Mouse (Mus musculus): Measurements from ENCODE around the gene Dab1. TPM values are rescaled to one million over a fixed set of nuclear protein-coding genes. Genes with fewer than 3 reads are reported as not detected.

Gene Dab1
- polyA plus RNA-seq, 1 experiment from 2014 or later = 106 TPM

DNA sequence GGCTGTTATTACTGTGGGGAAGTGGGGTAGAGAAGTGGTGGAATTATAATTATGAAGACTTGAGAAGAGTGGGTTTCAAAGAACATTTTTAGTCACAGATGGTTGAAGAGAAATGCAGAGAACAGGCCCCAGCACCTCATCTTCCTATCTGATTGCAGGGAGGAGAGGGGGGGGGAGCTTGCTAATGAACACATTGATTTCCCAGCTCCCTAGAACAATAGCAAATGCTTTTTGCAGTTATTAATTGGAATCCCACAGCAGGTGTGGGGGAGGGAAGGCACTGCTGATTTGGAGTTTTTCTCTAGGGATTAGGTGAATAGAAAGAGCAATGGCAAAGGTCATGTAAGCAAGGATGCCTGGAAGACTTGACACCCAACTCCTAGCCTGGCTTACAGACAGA, 310.5 kb downstream of the Dab1 start:
- H3K4me3 ChIP-seq (ENCODE audit: low read depth, low read length) = no peak overlapping the region
- no peaks in the 10 kb centered on the region for H3K9me3 ChIP-seq (replicated peaks; ENCODE audit: control insufficient read depth, low read length)
- no peaks in the 10 kb centered on the region for H3K27me3 ChIP-seq (replicated peaks; ENCODE audit: control insufficient read depth, insufficient read depth, low read length)
- H3K9ac ChIP-seq (ENCODE audit: low read length) = no peak overlapping the region
- H3K27ac ChIP-seq (ENCODE audit: low read depth, low read length) = 0 out of 2 replicates have a peak overlapping the region, but pooled peaks have one; percentile 6
- no peaks in the 10 kb centered on the region for H3K36me3 ChIP-seq (ENCODE audit: control insufficient read depth, insufficient read depth, low read length)
- ATAC-seq = peak; percentile 15; the same call in 1 of the 2 replicates
- H3K4me1 ChIP-seq (ENCODE audit: control insufficient read depth, insufficient read depth, low read length) = peaks cover 4% of the 10 kb centered on the region
- DNase-seq (ENCODE audit: low spot score) = peak; percentile 32
- H3K4me2 ChIP-seq (ENCODE audit: low read length) = no peak overlapping the region

- no peak overlapping the region for H3K27ac ChIP-seq (ENCODE audit: low read depth, low read length)
- H3K4me1 ChIP-seq (ENCODE audit: control insufficient read depth, insufficient read depth, low read length) = peaks cover 1% of the 10 kb centered on the region
- H3K27me3 ChIP-seq (replicated peaks; ENCODE audit: control insufficient read depth, insufficient read depth, low read length) = no peaks in the 10 kb centered on the region
- no peaks in the 10 kb centered on the region for H3K9me3 ChIP-seq (replicated peaks; ENCODE audit: control insufficient read depth, low read length)
- no peak overlapping the region for H3K9ac ChIP-seq (ENCODE audit: low read length)
- WGBS = 30% methylated on average over 3 of the region's 3 CpGs
- no peak overlapping the region for H3K4me2 ChIP-seq (ENCODE audit: low read length)
- H3K36me3 ChIP-seq (ENCODE audit: control insufficient read depth, insufficient read depth, low read length) = no peaks in the 10 kb centered on the region
- H3K4me3 ChIP-seq (ENCODE audit: low read depth, low read length) = no peak overlapping the region
- no peak for ATAC-seq
- DNase-seq (ENCODE audit: low spot score) = no peak
Measured at GRCm38 (mm10) chr4:103934364-103934763, 315.2 kb downstream of the Dab1 start.

GRCm38 (mm10) chr4:103948255-103948654, 329.1 kb downstream of the Dab1 start:
- Histone ChIP-seq H3K27me3 (replicated peaks; ENCODE audit: control insufficient read depth, insufficient read depth, low read length) (no peaks in the 10 kb centered on the region), H3K4me1 (ENCODE audit: control insufficient read depth, insufficient read depth, low read length) (peaks cover 4% of the 10 kb centered on the region; the same call in 1 of the 2 replicates), H3K9me3 (replicated peaks; ENCODE audit: control insufficient read depth, low read length) (no peaks in the 10 kb centered on the region), H3K4me2 (ENCODE audit: low read length) (no peak overlapping the region), H3K36me3 (ENCODE audit: control insufficient read depth, insufficient read depth, low read length) (no peaks in the 10 kb centered on the region), H3K4me3 (ENCODE audit: low read depth, low read length) (no peak overlapping the region), H3K27ac (ENCODE audit: low read depth, low read length) (no peak overlapping the region), H3K9ac (ENCODE audit: low read length) (no peak overlapping the region)
- DNase-seq (ENCODE audit: low spot score) (no peak), ATAC-seq (no peak)
- WGBS = 79% methylated on average over 3 of the region's 3 CpGs

GRCm38 (mm10) chr4:103953652-103954220, 334.6 kb downstream of the Dab1 start:
- DNase-seq (ENCODE audit: low spot score) (peak; percentile 71), ATAC-seq (peak; percentile 54; the same call in 1 of the 2 replicates)
- Histone ChIP-seq H3K36me3 (ENCODE audit: control insufficient read depth, insufficient read depth, low read length) (no peaks in the 10 kb centered on the region), H3K4me1 (ENCODE audit: control insufficient read depth, insufficient read depth, low read length) (peaks cover 4% of the 10 kb centered on the region; the same call in 1 of the 2 replicates), H3K27ac (ENCODE audit: low read depth, low read length) (no peak overlapping the region), H3K27me3 (replicated peaks; ENCODE audit: control insufficient read depth, insufficient read depth, low read length) (no peaks in the 10 kb centered on the region), H3K4me2 (ENCODE audit: low read length) (0 out of 2 replicates have a peak overlapping the region, but pooled peaks have one; percentile 21), H3K4me3 (ENCODE audit: low read depth, low read length) (no peak overlapping the region), H3K9ac (ENCODE audit: low read length) (peak overlapping the region; percentile 18; the same call in 1 of the 2 replicates), H3K9me3 (replicated peaks; ENCODE audit: control insufficient read depth, low read length) (no peaks in the 10 kb centered on the region)
- WGBS = 9% methylated on average over 9 of the region's 9 CpGs

DNA sequence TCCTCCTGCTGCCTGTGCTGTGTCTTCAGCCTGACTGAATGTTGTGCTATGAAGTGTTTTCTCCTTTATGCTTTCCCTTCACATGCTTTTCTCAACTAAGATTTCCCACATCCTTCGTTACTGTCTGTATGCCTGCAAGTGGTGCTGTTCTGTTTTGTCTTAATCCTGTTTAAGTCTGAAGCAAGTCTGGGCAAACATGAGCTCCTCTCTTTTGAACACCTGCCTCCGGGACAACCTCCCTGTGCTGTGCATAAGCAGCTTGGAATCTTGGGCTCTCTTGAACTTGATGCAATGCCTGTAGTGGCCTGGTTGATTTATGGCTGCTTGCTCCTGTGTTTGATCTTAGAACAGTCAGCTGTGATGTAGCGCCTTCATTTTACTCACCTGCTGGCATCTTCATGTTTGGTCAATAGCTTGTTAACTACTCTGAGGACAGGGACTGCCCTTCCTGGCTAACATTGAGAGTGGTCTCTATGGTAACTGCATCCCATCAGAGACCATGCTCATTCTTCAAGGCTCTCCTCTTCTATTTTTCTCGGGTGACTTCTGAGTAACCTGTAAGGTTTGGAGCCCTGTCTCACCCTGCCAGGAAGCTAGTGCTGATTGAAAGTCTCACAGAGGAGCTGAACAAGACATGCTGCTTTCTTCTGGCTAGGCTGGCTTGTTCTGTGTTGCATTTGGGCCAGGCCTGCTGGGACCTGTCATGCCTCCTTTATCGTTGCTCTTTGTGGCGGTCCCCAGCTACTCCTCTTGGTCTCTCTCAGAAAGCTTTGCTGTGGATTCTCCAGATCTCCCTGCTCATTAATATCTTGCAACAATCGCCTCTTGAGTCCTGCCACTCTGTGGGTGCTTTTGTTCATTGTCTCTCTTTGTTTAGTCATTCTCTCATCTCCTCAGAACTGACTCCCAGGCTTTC, 342.2 kb downstream of the Dab1 start:
- peak; percentile 44 for ATAC-seq
- H3K4me3 ChIP-seq (ENCODE audit: low read depth, low read length) = no peak overlapping the region
- WGBS = 58% methylated on average over 7 of the region's 7 CpGs

GRCm38 (mm10) chr4:103969906-103970305, 350.7 kb downstream of the Dab1 start:
- no peaks in the 10 kb centered on the region for H3K9me3 ChIP-seq (replicated peaks; ENCODE audit: control insufficient read depth, low read length)
- H3K9ac ChIP-seq (ENCODE audit: low read length) = no peak overlapping the region
- no peak overlapping the region for H3K4me3 ChIP-seq (ENCODE audit: low read depth, low read length)
- no peaks in the 10 kb centered on the region for H3K27me3 ChIP-seq (replicated peaks; ENCODE audit: control insufficient read depth, insufficient read depth, low read length)
- WGBS = 81% methylated on average over 9 of the region's 9 CpGs
- H3K27ac ChIP-seq (ENCODE audit: low read depth, low read length) = no peak overlapping the region
- H3K4me1 ChIP-seq (ENCODE audit: control insufficient read depth, insufficient read depth, low read length) = no peaks in the 10 kb centered on the region
- ATAC-seq (no peak), DNase-seq (ENCODE audit: low spot score) (no peak)
- no peaks in the 10 kb centered on the region for H3K36me3 ChIP-seq (ENCODE audit: control insufficient read depth, insufficient read depth, low read length)
- no peak overlapping the region for H3K4me2 ChIP-seq (ENCODE audit: low read length)

More for the DNA sequence above, 342.2 kb downstream of the Dab1 start:
- Histone ChIP-seq H3K27me3 (replicated peaks; ENCODE audit: control insufficient read depth, insufficient read depth, low read length) (no peaks in the 10 kb centered on the region), H3K27ac (ENCODE audit: low read depth, low read length) (no peak overlapping the region), H3K4me1 (ENCODE audit: control insufficient read depth, insufficient read depth, low read length) (no peaks in the 10 kb centered on the region), H3K9ac (ENCODE audit: low read length) (no peak overlapping the region), H3K4me2 (ENCODE audit: low read length) (no peak overlapping the region), H3K36me3 (ENCODE audit: control insufficient read depth, insufficient read depth, low read length) (no peaks in the 10 kb centered on the region), H3K9me3 (replicated peaks; ENCODE audit: control insufficient read depth, low read length) (no peaks in the 10 kb centered on the region)
- peak; percentile 32 for DNase-seq (ENCODE audit: low spot score)

- DNase-seq (ENCODE audit: low spot score) (no peak), ATAC-seq (no peak)
- no peak overlapping the region for H3K4me2 ChIP-seq (ENCODE audit: low read length)
- no peak overlapping the region for H3K9ac ChIP-seq (ENCODE audit: low read length)
- H3K4me3 ChIP-seq (ENCODE audit: low read depth, low read length) = no peak overlapping the region
- WGBS = 74% methylated on average over 2 of the region's 2 CpGs
- no peaks in the 10 kb centered on the region for H3K36me3 ChIP-seq (ENCODE audit: control insufficient read depth, insufficient read depth, low read length)
- H3K27ac ChIP-seq (ENCODE audit: low read depth, low read length) = no peak overlapping the region
- no peaks in the 10 kb centered on the region for H3K4me1 ChIP-seq (ENCODE audit: control insufficient read depth, insufficient read depth, low read length)
- H3K27me3 ChIP-seq (replicated peaks; ENCODE audit: control insufficient read depth, insufficient read depth, low read length) = no peaks in the 10 kb centered on the region
- no peaks in the 10 kb centered on the region for H3K9me3 ChIP-seq (replicated peaks; ENCODE audit: control insufficient read depth, low read length)
Measured at GRCm38 (mm10) chr4:103974536-103974935, 355.4 kb downstream of the Dab1 start.

DNA sequence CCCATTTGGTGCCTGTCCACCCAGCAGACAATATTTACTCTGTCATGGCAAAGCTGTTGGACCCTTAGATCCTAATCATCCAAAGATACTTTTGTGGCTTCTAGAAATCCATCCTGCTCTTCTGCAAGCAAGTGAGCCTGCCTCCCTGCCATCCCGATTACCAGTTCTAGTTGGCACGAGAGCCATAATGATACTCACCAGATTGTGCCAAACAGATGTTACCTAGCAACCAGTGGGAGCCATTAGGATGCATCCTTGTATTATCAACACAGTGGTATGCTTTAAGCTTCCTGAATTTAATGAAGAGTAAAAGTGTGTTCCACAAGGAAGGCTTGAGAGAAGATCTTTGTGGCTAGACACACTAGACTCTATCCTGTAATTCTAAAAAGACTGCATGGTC, 355.8 kb downstream of the Dab1 start:
- Histone ChIP-seq H3K27ac (ENCODE audit: low read depth, low read length) (no peak overlapping the region), H3K4me2 (ENCODE audit: low read length) (no peak overlapping the region), H3K36me3 (ENCODE audit: control insufficient read depth, insufficient read depth, low read length) (no peaks in the 10 kb centered on the region), H3K4me1 (ENCODE audit: control insufficient read depth, insufficient read depth, low read length) (no peaks in the 10 kb centered on the region), H3K4me3 (ENCODE audit: low read depth, low read length) (no peak overlapping the region), H3K27me3 (replicated peaks; ENCODE audit: control insufficient read depth, insufficient read depth, low read length) (no peaks in the 10 kb centered on the region), H3K9me3 (replicated peaks; ENCODE audit: control insufficient read depth, low read length) (no peaks in the 10 kb centered on the region), H3K9ac (ENCODE audit: low read length) (no peak overlapping the region)
- peak; percentile 65 for DNase-seq (ENCODE audit: low spot score)
- WGBS = 50% methylated on average over 2 of the region's 2 CpGs
- ATAC-seq = no peak

- H3K4me1 ChIP-seq (ENCODE audit: control insufficient read depth, insufficient read depth, low read length) = no peaks in the 10 kb centered on the region
- DNase-seq (ENCODE audit: low spot score) = peak; percentile 60
- no peak overlapping the region for H3K4me3 ChIP-seq (ENCODE audit: low read depth, low read length)
- no peak overlapping the region for H3K9ac ChIP-seq (ENCODE audit: low read length)
- no peak overlapping the region for H3K4me2 ChIP-seq (ENCODE audit: low read length)
- no peaks in the 10 kb centered on the region for H3K36me3 ChIP-seq (ENCODE audit: control insufficient read depth, insufficient read depth, low read length)
- H3K9me3 ChIP-seq (replicated peaks; ENCODE audit: control insufficient read depth, low read length) = no peaks in the 10 kb centered on the region
- ATAC-seq = peak; percentile 60
- no peaks in the 10 kb centered on the region for H3K27me3 ChIP-seq (replicated peaks; ENCODE audit: control insufficient read depth, insufficient read depth, low read length)
- H3K27ac ChIP-seq (ENCODE audit: low read depth, low read length) = no peak overlapping the region
- 38% methylated on average over 3 of the region's 3 CpGs for WGBS
Measured at GRCm38 (mm10) chr4:103993884-103994283, 374.7 kb downstream of the Dab1 start.
